In the genomic region with DNA sequence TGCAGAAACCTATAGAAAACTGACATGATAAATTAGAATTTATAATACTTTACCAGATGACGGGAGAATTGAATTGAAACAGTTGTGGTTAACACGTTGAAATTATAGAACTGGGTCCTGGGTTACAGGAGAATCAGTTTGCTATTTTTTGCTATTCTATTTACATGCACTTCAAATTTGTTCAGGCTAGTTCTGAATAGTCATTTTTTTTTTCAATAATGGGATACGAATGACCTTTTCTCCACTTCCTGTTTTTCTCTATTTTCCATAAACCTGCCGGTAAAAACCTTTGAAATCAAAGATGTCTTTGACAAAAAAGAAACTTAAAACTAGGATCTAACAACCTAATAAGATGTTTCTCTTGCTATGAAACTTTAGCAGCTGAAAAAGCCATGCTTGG, we compare ENCODE assay signal across 9 mouse cellular contexts. TPM values are rescaled to one million over a fixed set of nuclear protein-coding genes. Genes with fewer than 3 reads are reported as not detected.
DNase-seq lines count a peak whose midpoint lies in the region; ATAC-seq and TF ChIP-seq lines count a peak whose summit lies in the region.
"Had no signal": no experiment of that assay in that cellular context is flagged by ENCODE, and none has a peak within 500 bp of the region (broad histone marks: within the 10 kb centered on the region; RNA-seq: fewer than 3 reads in every experiment).

No protein-coding gene starts in this region.

- no peak for TF ChIP-seq POLR2A in kidney, adult 2 months (IDR thresholded peaks at IDR 0.05; ENCODE audit: low read depth, low read length)
- no peak for TF ChIP-seq POLR2A in bone marrow macrophage, adult 2 months (IDR thresholded peaks at IDR 0.05; ENCODE audit: borderline replicate concordance, low read depth, low read length)

- H3K4me3 ChIP-seq in kidney, adult 2 months (ENCODE audit: insufficient read depth, low read depth, low read length), result no peak overlapping the region
- H3K4me3 ChIP-seq in G1E (ENCODE audit: low read depth, low read length), result peak overlapping the region; percentile 63; the same call in 1 of the 2 replicates
- H3K4me3 ChIP-seq in bone marrow macrophage, adult 2 months (ENCODE audit: insufficient read depth, low read length), result peak overlapping the region; percentile 10; the same call in 1 of the 2 replicates
- H3K4me3 ChIP-seq in liver, embryonic 13.5 days (replicated peaks), result peak overlapping the region; percentile 57
- H3K4me3 ChIP-seq in hindbrain, embryonic 16.5 days (ENCODE audit: low read length), result no peak overlapping the region
- H3K4me3 ChIP-seq: hindbrain, embryonic 15.5 days had no signal

- H3K36me3 ChIP-seq in kidney, adult 2 months (ENCODE audit: control insufficient read depth, insufficient read depth, low read length), result no peaks in the 10 kb centered on the region
- H3K36me3 ChIP-seq in G1E (replicated peaks), result peaks cover 43% of the 10 kb centered on the region
- peaks cover 26% of the 10 kb centered on the region for H3K36me3 ChIP-seq in liver, embryonic 13.5 days
- no peaks in the 10 kb centered on the region for H3K36me3 ChIP-seq in hindbrain, embryonic 16.5 days (ENCODE audit: control insufficient read depth, insufficient read depth, low read length)
- H3K36me3 ChIP-seq: hindbrain, embryonic 15.5 days had no signal

- peak overlapping the region; percentile 50; the same call in 1 of the 2 replicates for H3K27ac ChIP-seq in kidney, adult 2 months (ENCODE audit: insufficient read depth, low read depth, low read length)
- peak overlapping the region; percentile 78 for H3K27ac ChIP-seq in bone marrow macrophage, adult 2 months (ENCODE audit: insufficient read depth, low read depth, low read length)
- peak overlapping the region; percentile 95 for H3K27ac ChIP-seq in liver, embryonic 13.5 days
- no peak overlapping the region for H3K27ac ChIP-seq in hindbrain, embryonic 16.5 days (ENCODE audit: low read depth, low read length)
- H3K27ac ChIP-seq: hindbrain, embryonic 15.5 days had no signal

- no peak for ATAC-seq in G1E (ENCODE audit: extremely low read depth, insufficient number of reproducible peaks, low FRiP score, poor library complexity, severe bottlenecking)
- no peak for ATAC-seq in liver, embryonic 13.5 days (ENCODE audit: low read depth)
- ATAC-seq in hindbrain, embryonic 16.5 days, result no peak

- no peak for TF ChIP-seq CTCF in kidney, adult 2 months (conservative IDR thresholded peaks at IDR 0.05; ENCODE audit: insufficient read depth, insufficient read length, low read depth, low read length)
- TF ChIP-seq CTCF in G1E (IDR thresholded peaks at IDR 0.05; ENCODE audit: low read depth, low read length), result no peak
- TF ChIP-seq CTCF in bone marrow macrophage, adult 2 months (IDR thresholded peaks at IDR 0.05; ENCODE audit: low read depth, low read length), result no peak

- H3K4me1 ChIP-seq in kidney, adult 2 months (ENCODE audit: control insufficient read depth, insufficient read depth, low read length), result no peaks in the 10 kb centered on the region; the same call in 1 of the 2 replicates
- H3K4me1 ChIP-seq in G1E (ENCODE audit: insufficient read depth, low read depth, low read length), result peaks cover 64% of the 10 kb centered on the region
- H3K4me1 ChIP-seq in bone marrow macrophage, adult 2 months (ENCODE audit: control insufficient read depth, insufficient read depth, low read length), result peaks cover 44% of the 10 kb centered on the region
- peaks cover 85% of the 10 kb centered on the region for H3K4me1 ChIP-seq in liver, embryonic 13.5 days (replicated peaks)
- H3K4me1 ChIP-seq in hindbrain, embryonic 16.5 days (ENCODE audit: control insufficient read depth, insufficient read depth, low read depth, low read length), result no peaks in the 10 kb centered on the region
- H3K4me1 ChIP-seq: hindbrain, embryonic 15.5 days had no signal

- WGBS in kidney, adult 2 months, result 59% methylated on average over 4 of the region's 4 CpGs
- WGBS in liver, embryonic 13.5 days (ENCODE audit: insufficient replicate concordance), result 38% methylated on average over 4 of the region's 4 CpGs
- WGBS in hindbrain, embryonic 16.5 days, result 84% methylated on average over 4 of the region's 4 CpGs

- peak overlapping the region; percentile 81 for H3K9ac ChIP-seq in liver, embryonic 13.5 days
- no peak overlapping the region for H3K9ac ChIP-seq in hindbrain, embryonic 16.5 days (ENCODE audit: low read depth, low read length)
- H3K9ac ChIP-seq: hindbrain, embryonic 15.5 days had no signal

- H3K4me2 ChIP-seq in liver, embryonic 13.5 days, result peak overlapping the region; percentile 67
- H3K4me2 ChIP-seq in hindbrain, embryonic 16.5 days (ENCODE audit: low read length), result no peak overlapping the region

- no peaks in the 10 kb centered on the region for H3K27me3 ChIP-seq in kidney, adult 2 months (replicated peaks; ENCODE audit: control insufficient read depth, insufficient read depth, low read length)
- H3K27me3 ChIP-seq in G1E (ENCODE audit: insufficient read depth, low read length), result no peaks in the 10 kb centered on the region
- no peaks in the 10 kb centered on the region for H3K27me3 ChIP-seq in liver, embryonic 13.5 days
- H3K27me3 ChIP-seq in hindbrain, embryonic 16.5 days (replicated peaks; ENCODE audit: control insufficient read depth, insufficient read depth, low read length), result no peaks in the 10 kb centered on the region
- H3K27me3 ChIP-seq: hindbrain, embryonic 15.5 days had no signal

- H3K9me3 ChIP-seq in G1E (replicated peaks), result no peaks in the 10 kb centered on the region
- H3K9me3 ChIP-seq in liver, embryonic 13.5 days (replicated peaks), result no peaks in the 10 kb centered on the region
- no peaks in the 10 kb centered on the region for H3K9me3 ChIP-seq in hindbrain, embryonic 16.5 days (ENCODE audit: control insufficient read depth, low read length)
- H3K9me3 ChIP-seq: hindbrain, embryonic 15.5 days had no signal

- no peak for DNase-seq in kidney, adult 2 months
- no peak for DNase-seq in kidney, postnatal 25 days
- DNase-seq in G1E (ENCODE audit: low spot score), result no peak
- DNase-seq in liver, embryonic 13.5 days, result no peak
- no peak for DNase-seq in frontal cortex, postnatal 14 days (ENCODE audit: low spot score in 2 of 2)
- DNase-seq: cerebellum, postnatal 10 days had no signal

RNA-seq across cellular contexts. Expression of a gene that starts 0.7 kb away (rescaled TPM):
- polyA plus RNA-seq in kidney, adult 2 months (2012; rRNA removed), result 7.0 and 8.2 TPM in 2 replicates
- 46.0 and 65.0 TPM in 2 replicates for total RNA-seq in G1E (2014; fragmentation: Nextera tagmentation)
- 46.1 and 46.2 TPM in 2 replicates for total RNA-seq in G1E (2017)
- 18.7 and 22.0 TPM in 2 replicates for polyA plus RNA-seq in G1E (2012)
- polyA plus RNA-seq in bone marrow macrophage, adult 2 months (2012; ENCODE audit: insufficient read depth, insufficient read length, missing spikeins), result 44.0 and 45.3 TPM in 2 replicates
- polyA plus RNA-seq in liver, embryonic 13.5 days (2015; fragmentation: Nextera tagmentation; extraction: Ambion mirVana), result 3.6 and 3.7 TPM in 2 replicates
- 0.92 and 1.0 TPM in 2 replicates for polyA plus RNA-seq in hindbrain, embryonic 16.5 days (2015; fragmentation: Nextera tagmentation; extraction: Ambion mirVana)

Comparison
In these comparisons a context has a peak if more than half of its experiments do, and no peak if none do; other contexts are left out.
1. H3K4me3 ChIP-seq: peak in G1E (single experiment), bone marrow macrophage, adult 2 months (single experiment) and liver, embryonic 13.5 days (single experiment); none in kidney, adult 2 months (single experiment) and hindbrain, embryonic 16.5 days (single experiment).